Mouse (Mus musculus) ES-E14 (cell line): ENCODE results near the gene Tmx1.

Experiments used
- CHD2 ChIP-seq: IDR thresholded peaks from 2 replicates; pipeline ENCODE4 v1.6.1; 2014; ENCODE audit warnings: mild to moderate bottlenecking, low read depth, low read length, inconsistent platforms
- MAFK ChIP-seq: IDR thresholded peaks from 2 replicates; pipeline ENCODE4 v1.6.1; 2014; ENCODE audit warnings: mild to moderate bottlenecking, low read depth, low read length, inconsistent platforms; ENCODE audit not compliant: insufficient read depth
- ZNF384 ChIP-seq: IDR thresholded peaks from 2 replicates; pipeline ENCODE4 v1.6.1; 2012; ENCODE audit warnings: low read depth, low read length, inconsistent platforms

GRCm38 (mm10) chr12:70477593-70478287 lies 24.8 kb downstream of the Tmx1 start:
- TF ChIP-seq MAFK (no peak), CHD2 (no peak), ZNF384 (no peak)
